Mouse (Mus musculus): ENCODE results near the gene Als2cl.

GRCm38 (mm10) chr9:110879998-110880561, 410 bp downstream of the Als2cl start, which contains the start of gene Tmie:
- TF ChIP-seq GATA1 (IDR thresholded peaks at IDR 0.05; ENCODE audit: borderline replicate concordance, low read length) (no peak), FLI1 (IDR thresholded peaks at IDR 0.05; ENCODE audit: low read length) (no peak)

All from megakaryocyte, embryonic 14.5 days (primary cell).